Mouse (Mus musculus) heart, postnatal 0 days (tissue): Measurements from ENCODE around the gene Tlx2. TPM values are rescaled to one million over a fixed set of nuclear protein-coding genes. Genes with fewer than 3 reads are reported as not detected.

ENCODE experiments used
- ATAC-seq: fragments of 200-750 bp; cut with Nextera tagmentation; 2 replicates; pipeline ENCODE4 v1.8.0; 2017; ENCODE audit warnings: low read depth, moderate number of reproducible peaks, moderate library complexity; ENCODE audit not compliant: insufficient read depth
- DNase-seq: peaks from one replicate; pipeline ENCODE4 v3.0.0-alpha.2; 2016; ENCODE audit warnings: low spot score
- H3K27ac ChIP-seq: fragments of 300-500 bp; sonication (generic); 2 replicates; pipeline ENCODE4 v1.5.1; 2014; ENCODE audit warnings: low read depth, mild to moderate bottlenecking
- H3K27me3 ChIP-seq: fragments of 300-500 bp; sonication (generic); 2 replicates; pipeline ENCODE4 v1.6.1; 2014; ENCODE audit warnings: low read length, mixed read lengths; ENCODE audit not compliant: control insufficient read depth, insufficient read depth
- H3K36me3 ChIP-seq: fragments of 300-500 bp; sonication (generic); replicated peaks from 2 replicates; pipeline ENCODE4 v1.6.1; 2014; ENCODE audit warnings: low read length, mixed read lengths; ENCODE audit not compliant: control insufficient read depth, insufficient read depth
- H3K4me1 ChIP-seq: fragments of 300-500 bp; sonication (generic); 2 replicates; pipeline ENCODE4 v1.6.1; 2014; ENCODE audit warnings: antibody characterized with exemption; ENCODE audit not compliant: control insufficient read depth, insufficient read depth
- H3K4me2 ChIP-seq: fragments of 300-500 bp; sonication (generic); 2 replicates; pipeline ENCODE4 v1.6.1; 2014; ENCODE audit warnings: low read depth, mild to moderate bottlenecking, low read length, moderate library complexity
- H3K4me3 ChIP-seq: fragments of 300-500 bp; sonication (generic); 2 replicates; pipeline ENCODE4 v1.5.1; 2014; ENCODE audit warnings: low read depth, low read length
- H3K9ac ChIP-seq: fragments of 300-500 bp; sonication (generic); replicated peaks from 2 replicates; pipeline ENCODE4 v1.6.1; 2014; ENCODE audit warnings: low read depth, low read length, mixed read lengths
- H3K9me3 ChIP-seq: fragments of 300-500 bp; sonication (generic); replicated peaks from 2 replicates; pipeline ENCODE4 v1.6.1; 2016; ENCODE audit warnings: low read length; ENCODE audit not compliant: control insufficient read depth
- CTCF ChIP-seq: IDR thresholded peaks from 2 replicates; pipeline ENCODE4 v1.5.1; 2016; ENCODE audit warnings: antibody characterized with exemption, control low read depth, low read depth
- EP300 ChIP-seq: IDR thresholded peaks from 2 replicates; pipeline ENCODE4 v1.6.1; 2016; ENCODE audit warnings: antibody characterized with exemption, low read depth
- WGBS: fragments of 180-500 bp; shearing (Covaris S2); extraction: QIAGEN DNeasy Blood & Tissue Kit; methylation state at CpG from one replicate; pipeline ENCODE4 v1.1.7; 2014; 5-methylcytosine and 5-hydroxymethylcytosine counted together
- polyA plus RNA-seq: library from polyadenylated mRNA; unstranded; fragments of >200 nt; fragmentation: Nextera tagmentation; extraction: Ambion mirVana; gene quantifications from 2 replicates; pipeline ENCODE4 v1.2.1, GENCODE M21; 2015
- total RNA-seq: library from RNA; depleted of rRNA; stranded (reverse); fragments of >200 nt; gene quantifications from 2 replicates; pipeline ENCODE4 v1.2.3, GENCODE M21; 2014; ENCODE audit warnings: low replicate concordance

Tlx2 gene
- total and polyA plus RNA-seq, 2 experiments from 2014 or later = not detected

GRCm38 (mm10) chr6:83087926-83088260 is 17.8 kb upstream of the Tlx2 start:
- peaks cover 66% of the 10 kb centered on the region for H3K27me3 ChIP-seq
- peak overlapping the region; percentile 40; the same call in 1 of the 2 replicates for H3K9ac ChIP-seq
- H3K36me3 ChIP-seq = no peaks in the 10 kb centered on the region
- no peaks in the 10 kb centered on the region for H3K9me3 ChIP-seq
- H3K27ac ChIP-seq = no peak overlapping the region
- TF ChIP-seq CTCF (no peak), EP300 (no peak)
- 0 out of 2 replicates have a peak, but pooled peaks cover 15% of the 10 kb centered on the region for H3K4me1 ChIP-seq
- ATAC-seq (no peak), DNase-seq (no peak)
- 19% methylated on average over 9 of the region's 9 CpGs for WGBS
- peak overlapping the region; percentile 39 for H3K4me3 ChIP-seq
- H3K4me2 ChIP-seq = peak overlapping the region; percentile 56

DNA sequence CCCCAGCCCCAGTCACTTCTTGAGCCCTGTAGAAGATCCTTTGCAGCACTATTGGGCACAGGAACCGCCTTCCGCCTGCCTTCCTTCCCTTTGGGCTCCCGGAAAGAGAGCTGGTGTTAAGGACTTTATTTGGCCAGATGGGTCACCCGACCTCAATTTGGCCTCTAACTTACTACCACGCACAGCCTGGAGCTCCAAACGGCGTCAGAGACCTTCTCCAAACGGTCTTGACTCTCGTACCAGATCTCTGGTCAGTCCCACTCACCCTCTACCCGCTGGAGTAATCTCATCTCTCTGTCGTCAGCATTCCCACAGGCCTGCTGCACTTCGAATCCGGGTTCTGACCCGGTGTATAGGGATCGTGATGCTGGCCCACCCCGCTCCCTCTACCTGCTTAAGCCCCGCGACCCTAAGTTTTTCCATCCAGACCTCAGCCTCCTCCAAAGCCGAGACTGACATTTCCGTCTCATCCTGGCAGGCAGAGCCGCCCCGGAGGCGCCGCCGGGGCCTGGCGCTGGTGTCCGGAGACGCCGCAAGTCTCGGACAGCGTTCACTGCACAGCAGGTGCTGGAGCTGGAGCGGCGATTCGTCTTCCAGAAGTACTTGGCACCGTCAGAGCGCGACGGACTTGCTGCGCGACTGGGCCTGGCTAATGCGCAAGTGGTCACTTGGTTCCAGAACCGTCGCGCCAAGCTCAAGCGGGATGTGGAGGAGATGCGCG is 17.3 kb upstream of the Tlx2 start:
- H3K36me3 ChIP-seq = 0 out of 2 replicates have a peak, but pooled peaks cover 4% of the 10 kb centered on the region
- DNase-seq (no peak), ATAC-seq (no peak)
- peak overlapping the region; percentile 39 for H3K4me3 ChIP-seq
- TF ChIP-seq CTCF = no peak
- TF ChIP-seq EP300 = no peak
- H3K4me1 ChIP-seq = 0 out of 2 replicates have a peak, but pooled peaks cover 15% of the 10 kb centered on the region
- WGBS = 3% methylated on average over 47 of the region's 47 CpGs
- H3K27me3 ChIP-seq = peaks cover 71% of the 10 kb centered on the region
- no peak overlapping the region for H3K27ac ChIP-seq
- no peaks in the 10 kb centered on the region for H3K9me3 ChIP-seq
- peak overlapping the region; percentile 40; the same call in 1 of the 2 replicates for H3K9ac ChIP-seq
- peak overlapping the region; percentile 56 for H3K4me2 ChIP-seq

- H3K4me3 ChIP-seq = peak within 1 kb of the TSS; percentile 39
- peak within 1 kb of the TSS; percentile 56 for H3K4me2 ChIP-seq
- H3K36me3 ChIP-seq = 0 out of 2 replicates have a peak, but pooled peaks cover 12% of the 10 kb centered on the region
- H3K4me1 ChIP-seq = 0 out of 2 replicates have a peak, but pooled peaks cover 15% of the 10 kb centered on the region
- DNase-seq = no peak
- H3K9ac ChIP-seq = no peak within 1 kb of the TSS
- TF ChIP-seq CTCF (no peak), EP300 (no peak)
- no peaks in the 10 kb centered on the region for H3K9me3 ChIP-seq
- 5% methylated on average over 42 of the region's 42 CpGs for WGBS
- no peak for ATAC-seq
- H3K27ac ChIP-seq = no peak within 1 kb of the TSS
- H3K27me3 ChIP-seq = peaks cover 72% of the 10 kb centered on the region
These were observed 16.3 kb upstream of the Tlx2 start, which contains the start of gene Lbx2 for GRCm38 (mm10) chr6:83086121-83087035. Gene Lbx2 (plus strand): TSS chr6:83086367.

DNA sequence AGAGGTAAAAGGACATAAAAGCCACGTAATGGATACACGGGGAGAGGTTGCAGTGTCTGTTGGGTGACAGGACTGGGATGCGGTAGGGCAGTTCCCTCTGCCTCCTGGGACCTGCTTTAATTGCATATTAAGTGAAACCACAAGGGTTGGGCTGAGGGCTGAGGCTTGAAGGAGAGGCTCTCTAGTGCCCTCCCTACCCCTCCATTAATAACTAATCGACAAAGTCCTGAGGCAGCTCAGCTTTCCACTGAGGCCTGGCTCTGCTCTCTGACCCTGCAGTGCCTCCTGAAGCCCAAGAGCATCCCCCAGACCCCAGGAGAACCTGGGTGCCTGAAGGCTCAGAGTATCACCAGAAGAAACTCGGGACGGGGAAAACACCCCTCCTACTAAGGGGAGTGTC is 14.4 kb upstream of the Tlx2 start:
- no peak overlapping the region for H3K4me3 ChIP-seq

GRCm38 (mm10) chr6:83083497-83083896 is 13.4 kb upstream of the Tlx2 start:
- TF ChIP-seq EP300 (no peak), CTCF (no peak)
- Histone ChIP-seq H3K27ac (no peak overlapping the region), H3K4me2 (no peak overlapping the region), H3K9me3 (no peaks in the 10 kb centered on the region), H3K27me3 (peaks cover 62% of the 10 kb centered on the region), H3K9ac (no peak overlapping the region), H3K4me1 (0 out of 2 replicates have a peak, but pooled peaks cover 20% of the 10 kb centered on the region), H3K4me3 (no peak overlapping the region), H3K36me3 (peaks cover 28% of the 10 kb centered on the region; the same call in 1 of the 2 replicates)
- ATAC-seq = no peak
- WGBS = 20% methylated on average over 5 of the region's 5 CpGs
- no peak for DNase-seq

More for the DNA sequence above, 14.4 kb upstream of the Tlx2 start:
- Histone ChIP-seq H3K9ac (no peak overlapping the region), H3K27me3 (peaks cover 68% of the 10 kb centered on the region), H3K4me2 (no peak overlapping the region), H3K9me3 (no peaks in the 10 kb centered on the region), H3K4me1 (0 out of 2 replicates have a peak, but pooled peaks cover 15% of the 10 kb centered on the region), H3K36me3 (peaks cover 28% of the 10 kb centered on the region; the same call in 1 of the 2 replicates), H3K27ac (no peak overlapping the region)
- WGBS = 17% methylated on average over 6 of the region's 6 CpGs
- no peak for DNase-seq
- ATAC-seq = no peak
- no peak for TF ChIP-seq CTCF
- no peak for TF ChIP-seq EP300
